Mouse (Mus musculus) MEL (cell line): ENCODE results near the gene Dennd4b.

Source experiments
- CTCF ChIP-seq, 3 experiments: IDR thresholded peaks in 2 of 3; conservative IDR thresholded peaks in 1 of 3; 2 replicates each; pipeline ENCODE4 v1.5.1; 2011 to 2012; ENCODE audit warnings: low read length in 3 of 3, low read depth in 2 of 3, mild to moderate bottlenecking in 2 of 3, improper control_type of control experiment in 1 of 3, inconsistent platforms in 1 of 3, mixed read lengths in 1 of 3, moderate library complexity in 1 of 3; ENCODE audit not compliant: control insufficient read depth in 1 of 3, insufficient read depth in 1 of 3, poor library complexity in 1 of 3, severe bottlenecking in 1 of 3
- SIN3A ChIP-seq: IDR thresholded peaks from 2 replicates; pipeline ENCODE4 v1.6.1; 2012; ENCODE audit warnings: low read length, improper control_type of control experiment, inconsistent platforms
- ZMIZ1 ChIP-seq: IDR thresholded peaks from 2 replicates; pipeline ENCODE4 v1.6.1; 2012; ENCODE audit warnings: low read depth, mild to moderate bottlenecking, inconsistent platforms, low read length, improper control_type of control experiment, moderate library complexity

DNA sequence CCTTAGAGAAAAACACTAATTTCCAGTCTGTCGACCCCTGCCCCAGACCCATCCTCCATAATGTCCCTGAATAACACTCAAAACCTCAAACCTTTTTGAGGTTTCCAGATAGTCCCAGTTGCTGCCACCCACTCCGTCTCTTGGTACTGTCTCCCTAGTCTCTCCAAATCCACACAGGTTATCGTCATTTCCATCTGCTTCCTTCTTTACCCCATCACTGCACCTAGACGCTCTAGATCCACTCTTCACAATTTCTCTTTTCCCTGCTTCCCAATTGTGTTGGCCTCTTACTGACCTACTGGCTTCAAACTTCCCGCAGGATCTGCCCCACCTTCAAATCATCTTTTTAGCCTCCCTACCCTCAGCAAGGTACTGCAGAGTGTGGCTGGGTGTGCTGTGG lies 43.9 kb upstream of the Dennd4b start:
- TF ChIP-seq SIN3A = no peak; the same call in 1 of the 2 replicates
- no peak for TF ChIP-seq CTCF (IDR thresholded peaks at IDR 0.05 in 2 of 3, conservative IDR thresholded peaks at IDR 0.05 in 1 of 3; ENCODE audit: control insufficient read depth in 1 of 3, insufficient read depth in 1 of 3, low read depth in 2 of 3, low read length in 3 of 3, poor library complexity in 1 of 3, severe bottlenecking in 1 of 3)
- TF ChIP-seq ZMIZ1 = no peak
